Mouse (Mus musculus) urinary bladder, postnatal 4 days (tissue): Measurements from ENCODE around the gene Esp24.
"Not testable (repeated sequence)": the region's sequence is repeated elsewhere in the genome, so short reads cannot be mapped to it uniquely, and the experiment has no call there.

Source experiments
- DNase-seq, 2 experiments: peaks; one replicate each; pipeline ENCODE4 v3.0.0; 2021 to 2022; ENCODE audit warnings: low spot score in 2 of 2

Esp24 gene

GRCm38 (mm10) chr17:39036395-39036794, at the start of gene Esp24:
Esp24 (plus strand) TSS chr17:39036695.
- DNase-seq, result not testable (repeated sequence)

DNA sequence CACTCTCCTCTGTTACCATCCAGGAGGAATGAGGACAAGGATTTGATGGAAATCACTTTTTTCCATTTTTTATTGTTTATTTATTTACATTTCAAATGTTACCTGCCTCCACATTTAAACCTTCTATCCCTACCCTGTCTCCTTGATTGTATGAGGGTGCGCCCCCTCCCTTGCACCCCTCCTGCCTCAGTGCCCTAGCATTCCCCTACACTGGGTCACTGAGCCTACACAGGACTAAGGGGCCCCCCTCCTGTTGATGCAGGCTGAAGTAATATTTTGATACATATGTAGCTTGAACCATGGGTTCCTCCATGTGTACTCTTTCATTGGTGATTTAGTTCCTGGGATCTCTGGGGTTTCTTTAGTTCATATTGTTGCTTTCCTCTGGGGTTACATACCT, 26.6 kb upstream of the Esp24 start:
- DNase-seq, result no peak

GRCm38 (mm10) chr17:39010675-39011638, 25.5 kb upstream of the Esp24 start:
- no peak for DNase-seq

DNA sequence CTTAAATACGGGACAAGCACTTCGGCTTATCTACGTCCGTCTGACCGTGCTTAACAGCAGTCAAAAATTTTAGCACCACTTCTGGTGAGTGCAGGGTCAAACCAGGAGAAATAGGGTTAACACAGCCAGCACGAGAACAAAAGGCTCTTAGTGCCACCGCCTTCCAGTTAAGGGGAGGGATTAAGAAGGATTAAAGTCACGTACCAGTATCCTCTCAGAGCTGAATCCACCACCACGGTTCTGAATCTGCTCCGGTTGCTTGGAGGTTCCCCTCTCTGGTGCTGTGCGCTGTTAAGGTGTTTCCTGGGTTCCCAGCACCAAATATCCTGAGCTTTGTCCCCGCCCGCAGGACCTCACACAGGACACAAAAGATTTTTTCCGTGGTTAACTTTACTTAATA, 19.3 kb upstream of the Esp24 start:
- no peak for DNase-seq

GRCm38 (mm10) chr17:39043241-39043640, 6.7 kb downstream of the Esp24 start, which contains the start of gene Gm21903:
Gm21903 (minus strand) TSS chr17:39043341.
- no peak for DNase-seq

DNA sequence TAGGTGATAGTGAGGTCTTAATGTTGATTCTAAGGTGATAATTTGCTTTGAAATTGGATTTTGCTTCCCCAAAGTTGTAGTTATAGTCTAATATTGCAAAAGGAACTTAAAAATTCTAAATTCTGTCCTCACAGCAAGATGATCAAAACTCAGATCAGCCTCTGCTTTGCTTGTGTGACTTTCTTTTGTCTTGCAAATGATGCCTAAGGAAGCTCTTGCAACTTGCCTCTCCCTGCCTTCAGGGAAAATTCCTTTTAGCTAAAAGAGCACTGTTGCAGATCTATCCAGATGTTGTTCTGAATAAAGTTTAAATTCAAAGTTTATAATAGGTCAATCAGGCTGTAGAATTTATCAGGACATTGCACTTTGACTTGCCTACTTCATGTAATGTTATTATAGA, 27.1 kb downstream of the Esp24 start:
- no peak for DNase-seq

GRCm38 (mm10) chr17:39076937-39077336, 40.4 kb downstream of the Esp24 start, which contains the start of gene Esp23:
Esp23 (minus strand) TSS chr17:39077037.
- no peak for DNase-seq
